Mouse (Mus musculus): ENCODE measurements around the gene Bsn.

Bsn gene

DNA sequence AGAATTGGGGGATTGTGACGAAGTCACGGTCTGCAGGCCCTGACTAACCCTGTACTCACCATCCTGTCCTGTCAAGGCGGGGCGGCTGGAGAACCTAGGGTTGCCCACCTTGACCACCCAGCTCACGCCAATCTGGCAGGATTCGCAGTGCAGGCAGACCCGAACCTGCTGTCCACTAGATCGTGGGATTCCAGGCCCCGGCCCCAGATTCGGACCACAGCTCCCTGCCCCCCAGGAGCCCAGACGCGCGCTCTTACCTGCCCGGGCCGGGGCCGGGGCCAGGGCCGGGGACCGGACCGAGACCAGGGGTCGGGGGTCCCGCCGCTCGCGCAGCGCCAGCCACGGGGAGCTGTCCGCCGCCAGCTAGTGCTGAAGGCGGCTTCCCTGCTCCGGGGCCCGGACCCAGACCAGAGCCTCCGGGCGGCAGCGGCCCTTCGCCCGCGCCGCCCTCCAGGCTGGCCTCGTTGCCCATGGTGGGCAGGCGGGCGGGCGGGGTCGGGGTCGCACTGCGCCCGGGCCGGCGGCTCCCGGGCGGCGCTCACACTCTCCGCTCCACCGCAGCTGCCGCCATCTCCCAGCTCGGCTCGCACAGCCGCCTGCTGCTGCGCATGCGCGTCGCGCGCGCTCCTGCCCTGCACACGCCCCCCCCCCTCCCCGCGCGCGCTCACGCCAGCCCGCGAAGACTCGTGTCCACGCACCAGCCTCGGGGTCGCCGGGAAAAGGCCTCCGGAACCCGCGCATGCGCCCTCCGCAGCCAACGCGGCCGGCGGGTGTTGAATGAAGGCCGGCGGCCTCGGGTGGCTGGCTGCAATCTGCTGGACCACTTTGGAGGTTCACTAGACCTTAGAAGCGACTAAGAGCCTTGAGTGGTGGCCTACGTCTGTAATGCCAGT, at the start of gene Bsn:
Gene Bsn (minus strand): TSS at position 598 of the 893 bp plus-strand sequence.
- peak; percentile 51 to 74 for DNase-seq

DNA sequence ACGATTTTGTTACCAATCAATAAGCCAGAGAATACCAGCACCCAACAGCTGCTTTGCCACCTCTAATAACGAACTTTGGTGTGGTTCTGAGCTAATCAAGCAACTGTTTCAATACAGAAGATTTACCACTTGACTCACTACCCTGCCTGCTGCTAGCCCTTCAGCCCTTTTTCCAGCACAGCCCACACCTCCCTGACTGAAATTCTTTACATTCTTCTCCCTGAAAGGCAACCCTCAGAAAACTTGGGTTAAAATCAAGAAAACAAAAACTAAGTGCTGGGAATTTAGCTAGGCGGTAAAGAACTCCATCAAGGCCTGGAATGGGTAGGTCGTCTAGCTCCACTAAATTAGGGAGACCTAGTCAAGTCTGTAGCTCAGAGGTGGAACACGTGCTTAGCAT, 49.8 kb upstream of the Bsn start:
- no peak for DNase-seq

DNA sequence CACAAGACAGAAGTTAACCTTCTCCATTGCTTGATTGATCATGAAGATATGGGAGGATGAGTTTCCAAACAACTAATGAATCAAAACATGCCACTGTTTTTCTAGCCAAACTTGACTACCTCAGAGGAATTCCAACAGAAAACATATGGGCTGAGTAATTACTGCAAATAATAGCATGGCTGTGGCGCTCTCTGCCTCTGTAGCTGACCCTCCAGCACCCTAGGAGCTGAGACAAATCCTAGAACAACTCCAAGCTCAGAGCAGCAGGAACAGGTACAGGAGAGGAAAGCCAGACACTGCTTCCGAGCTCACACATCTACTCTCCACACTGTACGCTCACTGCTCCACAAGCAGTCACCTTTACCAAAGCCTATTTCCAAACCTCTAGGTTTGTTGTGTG, 48.6 kb upstream of the Bsn start:
- DNase-seq, result no peak

DNA sequence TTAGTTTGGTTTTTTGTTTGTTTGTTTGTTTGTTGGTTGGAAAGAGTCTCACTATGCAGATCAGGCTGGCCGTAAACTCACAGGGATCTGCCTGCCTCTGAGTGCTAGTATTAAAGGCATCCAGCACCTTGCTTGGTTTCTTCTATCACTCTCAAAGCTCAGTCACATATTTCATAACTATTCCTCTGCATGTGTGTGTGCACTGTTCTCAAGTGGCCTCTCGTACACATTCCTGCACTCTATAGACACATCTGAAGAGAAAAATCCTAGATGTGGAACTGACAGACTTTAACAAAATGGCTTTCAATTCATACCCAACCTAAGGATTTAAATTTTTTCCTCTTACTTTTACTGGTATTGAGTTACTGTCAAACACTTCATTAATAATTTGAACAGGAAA, 48.2 kb upstream of the Bsn start:
- no peak for DNase-seq

DNA sequence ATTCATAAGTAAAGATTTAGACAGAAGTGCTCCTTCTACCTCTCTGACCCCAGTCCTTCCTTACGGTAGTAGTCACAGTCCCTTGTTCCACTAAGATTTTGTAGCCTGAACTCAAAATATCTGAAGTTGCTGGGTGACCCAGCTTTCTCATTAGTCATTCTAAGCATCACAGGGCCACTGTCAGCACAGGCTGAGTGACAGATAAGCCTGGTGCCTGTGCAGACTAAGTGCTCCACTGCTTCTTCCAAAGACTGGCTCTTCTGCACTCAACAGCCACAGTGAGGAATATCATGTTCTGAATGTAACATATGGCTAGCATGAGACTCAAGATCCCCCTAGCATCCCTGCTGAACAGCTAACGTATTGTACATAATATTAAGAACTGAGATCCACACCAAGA, 44.5 kb upstream of the Bsn start:
- no peak for DNase-seq

DNA sequence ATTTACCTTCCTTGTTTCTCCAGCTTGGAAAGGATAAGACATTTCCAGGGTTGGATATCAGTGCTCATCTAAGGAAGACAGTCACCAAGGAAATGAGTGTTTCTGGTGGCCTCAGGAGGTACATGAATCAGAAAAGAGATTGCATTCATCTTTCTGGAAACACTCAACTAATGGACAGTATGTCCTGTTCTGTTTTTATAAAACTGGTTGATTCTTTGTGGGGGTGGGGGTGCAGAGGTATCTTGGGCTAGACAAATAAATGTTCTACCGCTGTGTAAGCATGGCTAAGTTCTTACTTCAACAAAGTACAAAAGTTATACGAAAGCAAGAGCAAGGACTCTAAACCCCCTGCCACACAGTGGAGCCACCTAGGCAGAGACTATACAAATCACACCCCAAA, 42.7 kb upstream of the Bsn start:
- DNase-seq, result no peak

DNA sequence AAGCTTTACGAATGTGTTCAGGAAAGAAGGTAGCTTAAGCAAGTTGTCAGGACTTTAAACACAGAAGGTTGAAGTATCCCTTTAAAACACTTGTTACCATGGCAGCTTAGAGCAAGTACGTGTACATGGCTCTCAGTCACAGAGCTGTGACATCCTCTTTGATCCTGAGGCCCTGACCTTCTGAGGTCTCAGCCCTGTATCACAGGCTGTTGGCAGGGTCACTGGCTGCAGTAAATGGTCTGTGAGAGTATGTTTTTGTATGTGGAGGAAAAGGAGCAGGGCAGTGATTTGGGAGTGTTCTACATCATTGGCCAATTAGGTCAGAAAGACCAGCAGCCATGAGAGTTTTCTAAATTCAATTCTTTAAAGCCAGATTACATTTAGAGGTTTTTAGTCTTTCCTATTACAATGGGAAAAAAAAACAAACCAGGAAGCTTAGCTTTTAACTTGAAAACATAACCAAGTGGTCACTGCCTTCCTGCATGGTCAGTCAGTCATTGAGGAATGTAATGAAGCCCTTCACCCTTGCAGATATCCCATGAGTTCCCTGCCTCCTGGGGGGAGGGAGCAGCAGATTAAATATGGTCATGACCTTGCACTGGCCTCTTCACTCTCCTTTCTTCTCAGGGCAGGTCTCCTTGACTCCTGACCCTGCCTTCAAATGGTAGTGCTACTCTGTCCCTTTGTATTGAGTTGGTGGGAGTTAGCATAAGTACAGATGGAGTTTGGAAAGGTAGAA, 37.9 kb upstream of the Bsn start:
- DNase-seq, result no peak

DNA sequence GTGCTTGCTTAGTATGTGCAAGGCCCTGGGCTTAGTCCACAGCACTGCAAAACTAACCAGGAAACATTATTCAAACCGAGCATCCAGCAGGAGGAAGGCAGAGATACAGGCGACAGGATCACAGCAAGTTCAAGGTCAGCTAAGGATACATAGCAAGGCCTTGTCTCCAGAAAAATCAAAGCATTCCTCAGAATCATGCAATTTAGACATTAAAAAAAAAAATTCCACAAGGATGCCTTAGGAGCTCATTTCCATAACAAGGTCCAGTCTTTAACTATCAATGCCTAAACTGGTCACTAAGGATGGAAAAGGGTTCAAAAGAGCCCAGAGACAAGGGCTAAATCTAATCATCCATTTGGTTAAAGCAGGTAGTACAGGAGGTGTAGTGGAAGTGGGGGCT, 35.0 kb upstream of the Bsn start:
- DNase-seq, result no peak

DNA sequence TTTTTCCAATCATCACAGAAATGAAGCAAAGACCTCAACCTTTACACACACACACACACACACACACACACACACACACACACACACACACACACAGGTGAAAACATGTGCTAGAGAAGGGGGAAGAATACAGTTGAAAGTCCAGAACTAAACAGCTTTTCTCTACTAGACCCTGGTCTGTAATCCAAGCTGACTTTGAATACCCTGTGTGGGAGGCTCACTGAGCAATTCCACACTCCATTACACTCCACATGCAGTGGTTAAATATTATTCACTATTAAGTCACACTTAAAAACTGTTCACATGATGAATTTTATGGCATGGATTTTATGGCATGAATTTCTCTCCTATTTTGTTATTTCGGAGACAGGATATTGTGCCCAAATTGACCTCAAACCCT, 33.4 kb upstream of the Bsn start:
- DNase-seq, result peak; percentile 23 to 55

DNA sequence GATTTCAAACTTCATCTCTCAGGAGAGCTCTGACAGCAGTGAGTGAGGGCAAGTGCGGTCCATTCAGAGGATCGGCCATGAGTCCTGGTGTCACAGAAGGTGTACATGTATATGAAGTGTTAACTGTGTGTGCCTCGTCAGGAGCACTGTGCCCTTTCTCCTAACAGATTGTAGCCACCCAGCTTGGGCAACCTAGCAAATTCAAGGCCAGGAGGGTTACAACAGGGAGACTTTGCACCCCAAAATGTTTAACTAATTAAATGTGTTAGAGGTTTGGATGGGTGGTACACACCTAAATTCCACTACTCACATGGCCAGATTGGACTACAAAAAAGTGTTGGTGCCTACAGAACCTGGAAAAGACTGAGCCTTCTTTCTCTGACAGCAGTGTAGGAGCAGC, 31.4 kb upstream of the Bsn start:
- DNase-seq, result no peak

DNA sequence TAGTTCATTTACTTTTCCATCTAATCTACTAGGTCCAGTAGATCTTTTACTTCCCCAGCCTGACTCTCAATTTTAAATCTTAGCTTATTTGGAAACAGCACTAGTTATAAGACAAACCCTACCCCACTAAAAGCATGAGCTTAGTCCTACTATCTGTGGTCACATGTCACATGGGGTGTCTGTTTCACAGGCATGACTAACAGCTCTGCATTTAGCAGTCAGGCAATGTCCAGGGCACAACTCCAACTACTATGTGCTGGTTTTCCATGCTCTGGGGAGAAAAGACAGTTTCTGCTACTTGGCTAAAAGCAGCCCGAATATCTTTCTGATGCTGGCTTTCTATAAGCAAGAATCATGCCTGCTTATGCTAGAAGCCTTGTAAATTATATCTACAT, 30.2 kb upstream of the Bsn start:
- no peak for DNase-seq

DNA sequence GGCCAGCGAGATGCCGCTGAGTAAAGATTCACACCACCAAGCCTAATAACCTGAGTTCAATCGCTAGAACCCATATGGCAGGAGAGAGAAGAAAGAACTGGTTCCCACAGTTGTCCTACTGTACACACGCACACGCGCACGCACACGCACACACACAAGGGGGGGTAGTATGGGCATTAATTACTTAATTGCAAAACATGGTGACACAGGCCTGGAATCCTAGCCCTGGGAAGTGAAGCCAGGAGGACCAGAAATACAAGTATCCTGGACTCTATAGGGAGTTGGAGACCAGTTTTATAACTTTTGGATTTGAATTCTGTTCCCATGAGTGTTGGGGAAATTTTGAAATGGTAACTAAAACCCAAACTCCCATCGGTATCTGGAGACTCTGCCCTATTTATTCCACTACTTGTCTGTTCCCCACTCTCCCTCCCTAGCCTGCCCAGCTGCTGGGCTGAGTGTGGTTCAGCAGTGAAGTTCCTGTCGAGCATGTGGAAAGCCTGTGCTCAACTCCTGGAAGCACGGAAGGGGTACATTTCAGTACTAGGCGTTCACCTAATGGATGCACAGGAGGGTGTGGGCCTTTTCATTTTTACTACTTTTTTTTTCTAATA, 29.7 kb upstream of the Bsn start:
- no peak for DNase-seq

DNA sequence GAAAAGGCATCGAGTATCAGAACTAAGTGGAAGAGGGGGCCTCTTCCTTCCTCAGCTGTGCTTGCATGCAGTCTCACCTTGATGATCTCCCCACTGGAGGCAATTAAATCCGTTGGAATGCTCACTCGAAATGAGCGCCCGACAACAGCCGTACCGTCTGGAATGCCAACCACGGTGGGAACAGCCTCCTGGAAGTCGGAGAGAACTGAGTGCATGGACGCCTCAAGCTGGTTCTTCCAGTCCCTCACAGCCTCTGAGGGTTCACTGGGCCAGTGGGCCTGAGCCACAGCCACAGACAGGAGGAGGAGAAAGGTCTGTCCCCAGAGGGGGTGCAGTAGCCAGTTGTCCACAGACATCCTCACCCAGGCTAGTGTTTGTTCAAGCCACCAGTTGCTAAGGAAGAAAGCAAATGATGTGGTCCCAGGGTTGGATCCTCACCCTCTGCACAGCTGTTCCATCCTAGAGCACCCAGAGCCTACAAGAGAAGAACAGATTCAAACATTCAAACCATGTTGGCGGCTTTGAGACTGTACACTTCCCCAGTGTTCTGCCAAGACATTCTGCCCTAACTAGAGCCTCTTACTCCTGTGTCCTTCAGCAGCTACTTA, 27.9 kb upstream of the Bsn start:
- DNase-seq, result peak; percentile 28 to 66

DNA sequence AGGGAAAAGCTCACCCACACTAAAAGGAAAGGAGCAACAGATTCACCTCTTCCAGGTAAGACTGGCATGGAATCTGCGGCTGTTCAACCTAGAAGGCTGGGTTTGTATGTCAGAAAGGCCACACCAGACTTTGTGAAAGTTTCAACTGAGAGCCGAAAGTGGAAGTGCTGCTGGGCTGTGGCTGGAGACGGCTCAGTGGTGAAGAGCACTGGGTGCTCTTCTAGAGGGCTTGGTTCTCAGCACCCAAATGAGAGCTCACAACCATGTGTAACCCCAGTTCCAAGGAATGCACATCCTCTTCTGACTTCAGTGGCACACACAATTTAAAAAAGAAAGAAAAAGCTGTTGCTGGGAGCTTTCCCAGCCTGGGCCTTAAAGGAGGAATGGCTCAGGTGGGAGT, 27.2 kb upstream of the Bsn start:
- no peak for DNase-seq

DNA sequence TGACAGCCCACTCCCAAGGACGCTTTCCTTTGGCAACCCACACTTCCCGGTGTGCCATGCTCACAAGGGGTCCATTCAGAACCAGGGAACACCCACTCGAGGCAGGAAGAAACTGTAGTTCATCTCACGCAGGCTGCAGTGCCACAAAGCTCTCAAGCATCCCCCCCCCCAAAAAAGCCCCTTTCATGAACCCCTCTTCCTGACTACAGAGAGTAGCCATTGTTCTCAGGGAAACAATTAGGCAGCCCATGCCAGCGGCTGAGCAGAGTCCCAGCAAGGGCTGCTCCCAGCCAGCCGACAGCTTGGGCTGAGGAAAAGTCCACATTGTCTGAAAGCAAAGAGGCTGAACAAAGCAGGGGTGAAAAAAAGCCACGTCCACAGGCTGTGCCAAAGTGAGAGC, 22.9 kb upstream of the Bsn start:
- DNase-seq, result no peak

DNA sequence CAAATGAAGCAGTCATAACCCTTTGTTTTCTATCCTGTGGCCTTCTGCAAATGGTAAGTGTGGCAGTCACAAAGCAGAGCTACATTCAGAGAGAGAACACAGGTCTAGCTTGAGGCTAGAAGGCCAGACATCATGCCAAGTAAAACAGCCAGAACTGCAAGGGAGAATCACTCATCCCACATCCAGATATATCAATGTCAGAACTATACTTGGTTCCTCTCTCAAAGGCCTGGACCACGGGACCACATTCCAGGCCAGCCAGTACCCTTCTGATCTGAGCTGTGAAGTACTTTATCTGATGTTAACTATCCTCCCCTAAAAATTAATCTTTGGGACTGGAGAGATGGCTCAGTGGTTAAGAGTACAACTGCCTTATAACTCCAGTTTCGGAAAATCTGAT, 22.2 kb upstream of the Bsn start:
- DNase-seq, result no peak

DNA sequence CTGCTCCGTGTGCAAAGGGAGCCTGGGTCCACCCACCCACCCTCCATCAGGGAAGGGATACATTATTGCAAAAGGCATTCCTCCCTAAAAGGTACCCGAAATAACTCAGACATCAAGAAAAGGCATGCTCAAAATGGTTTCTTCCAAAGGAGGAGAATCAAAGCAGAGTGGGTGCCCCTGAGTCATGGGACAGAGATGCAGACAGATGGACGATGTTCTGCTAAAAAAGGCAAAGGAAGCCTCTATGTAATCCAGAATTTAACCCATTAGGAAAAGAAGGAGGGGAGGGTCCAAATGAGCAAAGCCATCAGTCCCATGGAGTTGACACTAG, 15.4 kb upstream of the Bsn start:
- DNase-seq, result no peak

DNA sequence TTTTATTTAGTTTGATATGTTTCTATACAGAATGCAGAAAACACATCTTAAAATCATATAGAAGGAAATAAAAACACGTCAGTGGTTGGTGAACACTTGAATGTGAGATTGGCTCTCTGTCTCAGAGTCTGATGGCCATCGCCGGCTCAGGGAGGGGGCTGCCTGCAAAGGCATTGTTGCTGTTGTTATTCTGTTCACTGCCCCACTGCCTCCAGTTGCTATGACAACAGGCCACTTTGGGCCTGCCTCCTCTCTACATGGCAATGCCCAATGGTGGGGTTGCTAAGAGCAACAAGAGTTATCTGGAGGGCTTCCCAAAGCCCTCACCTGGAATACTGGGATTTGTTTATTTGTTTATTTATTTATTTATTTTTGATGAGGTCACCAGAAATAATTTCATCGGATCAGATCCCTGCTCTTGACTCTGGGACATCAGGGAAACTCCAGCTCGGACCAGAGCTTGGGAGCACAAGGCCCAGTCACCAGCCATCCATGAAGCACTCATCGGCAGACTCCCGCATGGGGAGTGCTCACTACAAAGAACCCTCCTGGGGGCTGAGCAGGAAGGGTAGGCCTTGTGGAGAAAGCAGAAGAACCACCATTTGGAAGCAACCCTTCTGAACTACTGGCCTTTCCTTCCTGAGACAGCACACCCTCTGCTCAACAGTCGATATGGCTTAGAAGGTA, 14.8 kb upstream of the Bsn start:
- DNase-seq, result no peak

DNA sequence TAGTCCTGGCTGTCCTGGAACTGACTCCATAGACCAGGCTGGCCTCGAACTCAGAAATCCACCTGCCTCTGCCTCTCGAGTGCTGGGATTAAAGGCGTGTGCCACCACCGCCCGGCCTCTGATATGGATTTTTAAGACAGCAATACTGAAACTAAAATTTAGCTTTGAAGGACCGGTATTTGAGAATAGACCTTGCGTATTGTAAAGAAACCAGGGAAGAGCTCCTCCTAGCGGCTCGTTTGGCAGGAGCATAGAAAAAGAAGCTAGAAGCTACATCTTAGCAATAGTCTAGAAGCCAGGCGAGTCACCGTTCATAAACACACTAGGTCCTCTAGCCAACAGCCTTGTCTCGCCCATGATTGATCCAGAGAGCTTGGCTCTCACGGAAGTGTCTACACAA, 12.8 kb upstream of the Bsn start:
- peak; percentile 78 to 88 for DNase-seq

DNA sequence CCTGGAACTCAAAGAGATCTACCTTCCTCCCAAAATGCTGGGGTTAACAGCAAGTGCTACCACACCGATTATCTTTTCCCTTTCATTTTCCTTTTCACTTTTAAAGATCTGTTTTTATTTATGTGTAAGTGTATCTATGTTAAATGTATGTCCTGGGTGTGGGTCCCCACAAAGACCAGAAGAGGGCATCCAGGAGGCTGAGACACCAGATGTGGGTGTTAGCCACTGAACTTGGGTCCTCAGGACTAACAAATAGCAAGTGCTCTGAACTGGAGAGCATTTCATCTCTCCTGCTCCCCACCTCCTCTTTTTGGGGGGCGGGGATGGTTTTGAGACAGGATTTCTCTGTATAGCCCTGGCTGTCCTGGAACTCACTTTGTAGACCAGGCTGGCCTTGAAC, 12.0 kb upstream of the Bsn start:
- DNase-seq, result no peak

DNA sequence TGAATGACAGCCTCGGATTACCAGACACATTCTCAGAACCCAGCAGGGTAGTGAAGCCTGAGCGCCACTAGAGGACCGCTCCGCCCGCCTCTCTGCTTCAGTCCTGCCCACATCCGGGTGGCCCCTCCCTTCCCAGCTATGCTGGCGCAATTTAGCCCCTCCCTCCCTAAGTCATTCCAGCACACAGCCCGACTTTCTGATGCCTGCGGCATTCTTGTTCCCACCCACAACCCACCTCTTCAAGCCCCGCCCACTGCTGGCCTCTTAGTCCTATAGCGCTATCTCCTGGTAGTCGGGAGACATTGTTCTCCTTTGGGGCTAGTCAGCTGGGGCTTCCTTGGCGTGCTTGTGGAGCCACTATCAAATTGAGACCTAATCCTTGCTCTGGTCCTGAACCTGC, 11.0 kb upstream of the Bsn start:
- DNase-seq, result peak; percentile 96 to 98

DNA sequence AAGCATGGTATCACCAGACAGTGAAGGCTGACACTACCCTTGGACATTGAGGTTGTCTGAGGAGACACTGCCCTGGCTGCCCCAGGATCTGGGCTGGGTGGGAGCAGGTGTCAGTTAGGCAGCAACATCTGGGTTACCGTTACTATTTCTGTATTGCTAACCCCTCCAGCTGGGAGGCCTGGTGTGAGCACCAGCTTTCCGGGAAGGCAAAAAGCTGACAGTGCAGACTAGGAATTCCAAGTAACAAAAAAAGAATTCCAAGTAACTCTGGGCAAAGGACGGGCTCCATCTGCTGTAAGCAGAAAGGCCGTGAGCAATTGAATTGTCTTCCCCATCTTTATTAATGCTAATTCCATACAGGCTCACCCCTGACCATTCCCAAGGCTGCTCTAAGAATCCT, 8.4 kb upstream of the Bsn start:
- no peak for DNase-seq

Measured in kidney, postnatal 25 days (tissue).